Mouse (Mus musculus) heart, postnatal 4 days (tissue): ENCODE measurements around the gene Fam173a. TPM values are rescaled to one million over a fixed set of nuclear protein-coding genes. Genes with fewer than 3 reads are reported as not detected.

Experiments used
- DNase-seq: peaks from one replicate; pipeline ENCODE4 v3.0.0; 2021
- total RNA-seq, 2 experiments: library from RNA; stranded (reverse); gene quantifications; 2 replicates each; pipeline ENCODE4 v1.2.3; 2021

Gene Fam173a
- total RNA-seq, 2 experiments from 2014 or later = 41.0 to 44.2 TPM

- peak; percentile 92 for DNase-seq
Measured at GRCm38 (mm10) chr17:25796951-25797369, 4.3 kb upstream of the Fam173a start, which contains the start of gene Metrn. Gene Metrn (minus strand): TSS chr17:25797136.

GRCm38 (mm10) chr17:25796211-25796771 is 3.6 kb upstream of the Fam173a start:
- DNase-seq = peak; percentile 56

- DNase-seq = no peak
Measured at GRCm38 (mm10) chr17:25795609-25796092, 3.0 kb upstream of the Fam173a start, which contains the start of gene AC134908.4. Gene AC134908.4 (minus strand): TSS chr17:25795659.

GRCm38 (mm10) chr17:25794998-25795397 is 2.3 kb upstream of the Fam173a start:
- no peak for DNase-seq

GRCm38 (mm10) chr17:25794197-25794596 is 1.5 kb upstream of the Fam173a start:
- DNase-seq = peak; percentile 42

- peak; percentile 92 for DNase-seq
Measured at GRCm38 (mm10) chr17:25791843-25792527, 716 bp downstream of the Fam173a start.

- no peak for DNase-seq
Measured at GRCm38 (mm10) chr17:25791320-25791842, 1.3 kb downstream of the Fam173a start.

GRCm38 (mm10) chr17:25786781-25787504 is 5.8 kb downstream of the Fam173a start:
- DNase-seq = no peak

- DNase-seq = no peak
Measured at GRCm38 (mm10) chr17:25786280-25786679, 6.4 kb downstream of the Fam173a start, which contains the start of gene Ccdc78. Gene Ccdc78 (plus strand): TSS chr17:25786580.

- peak; percentile 96 for DNase-seq
Measured at GRCm38 (mm10) chr17:25785281-25785745, 7.4 kb downstream of the Fam173a start, which contains the start of gene Haghl. Gene Haghl (minus strand): TSS chr17:25785673.

GRCm38 (mm10) chr17:25783861-25784574 is 8.7 kb downstream of the Fam173a start:
- DNase-seq = no peak

- peak; percentile 62 for DNase-seq
Measured at GRCm38 (mm10) chr17:25783086-25783485, 9.6 kb downstream of the Fam173a start.

GRCm38 (mm10) chr17:25781339-25781738 is 11.4 kb downstream of the Fam173a start:
- no peak for DNase-seq

- no peak for DNase-seq
Measured at GRCm38 (mm10) chr17:25777948-25778347, 14.8 kb downstream of the Fam173a start.

GRCm38 (mm10) chr17:25775318-25776062 is 17.2 kb downstream of the Fam173a start:
- no peak for DNase-seq

GRCm38 (mm10) chr17:25773549-25774120 is 19.1 kb downstream of the Fam173a start, which contains the start of gene Narfl:
Gene Narfl (plus strand): TSS chr17:25773776.
- peak; percentile 99 for DNase-seq

- no peak for DNase-seq
Measured at GRCm38 (mm10) chr17:25769331-25769730, 23.4 kb downstream of the Fam173a start.

- no peak for DNase-seq
Measured at GRCm38 (mm10) chr17:25765886-25766285, 26.8 kb downstream of the Fam173a start.

- DNase-seq = no peak
Measured at GRCm38 (mm10) chr17:25762591-25762990, 30.1 kb downstream of the Fam173a start.

GRCm38 (mm10) chr17:25761561-25761970 is 31.1 kb downstream of the Fam173a start:
- no peak for DNase-seq

GRCm38 (mm10) chr17:25760148-25760547 is 32.6 kb downstream of the Fam173a start:
- DNase-seq = no peak
